11 mouse cellular contexts compared by ENCODE assay signal in the genomic region with DNA sequence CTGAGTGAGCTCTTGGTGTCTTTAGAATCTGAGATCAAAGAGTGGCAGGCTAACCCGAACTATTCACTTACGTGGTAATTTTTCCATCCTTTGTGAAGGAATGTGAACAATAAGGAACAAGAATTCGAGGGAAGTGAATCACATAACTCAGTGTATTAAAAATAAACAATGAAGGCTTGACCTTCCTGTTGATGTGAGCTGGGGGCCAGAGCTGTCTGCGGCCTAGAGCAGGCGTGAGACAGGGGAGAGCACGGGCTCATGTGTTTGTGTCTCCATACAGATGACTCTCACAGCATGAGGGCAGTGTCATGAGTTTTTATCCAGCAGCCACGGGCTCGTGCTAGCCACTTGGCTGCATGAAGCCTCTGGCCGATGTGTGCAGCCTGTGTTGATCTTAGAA. TPM values are rescaled to one million over a fixed set of nuclear protein-coding genes. Genes with fewer than 3 reads are reported as not detected.
DNase-seq lines count a peak whose midpoint lies in the region; ATAC-seq and TF ChIP-seq lines count a peak whose summit lies in the region.
"Had no signal": no experiment of that assay in that cellular context is flagged by ENCODE, and none has a peak within 500 bp of the region (broad histone marks: within the 10 kb centered on the region; RNA-seq: fewer than 3 reads in every experiment).

No protein-coding gene starts in this region.

- peak; percentile 55 for DNase-seq in heart, adult 8-10 months (ENCODE audit: low spot score)
- DNase-seq in testis, postnatal 10 days (ENCODE audit: low spot score): no peak
- DNase-seq in kidney, postnatal 36 days: peak; percentile 53 to 59
- no peak for DNase-seq in right cerebral cortex, postnatal 10 days (ENCODE audit: low spot score in 2 of 2)
- no peak for DNase-seq in ovary, postnatal 10 days (ENCODE audit: low spot score)
- no peak for DNase-seq in ovary, postnatal 14 days (ENCODE audit: low spot score)
- DNase-seq: cerebellum, adult 9-10 months had no signal

- no peaks in the 10 kb centered on the region for H3K9me3 ChIP-seq in heart, embryonic 12.5 days (replicated peaks)
- H3K9me3 ChIP-seq: liver, embryonic 15.5 days had no signal

- H3K27ac ChIP-seq in heart, embryonic 12.5 days (ENCODE audit: poor library complexity, severe bottlenecking): no peak overlapping the region
- H3K27ac ChIP-seq in testis, adult 2 months (ENCODE audit: control insufficient read depth, insufficient read depth, low read depth, low read length): peak overlapping the region; percentile 49
- H3K27ac ChIP-seq: layer of hippocampus, adult 2 months; liver, embryonic 15.5 days had no signal

- TF ChIP-seq CTCF in testis, adult 2 months (IDR thresholded peaks at IDR 0.05; ENCODE audit: control insufficient read depth, insufficient read depth, insufficient replicate concordance, low read depth, low read length): no peak

- H3K4me3 ChIP-seq in heart, embryonic 12.5 days: no peak overlapping the region
- H3K4me3 ChIP-seq in testis, adult 2 months (ENCODE audit: control insufficient read depth, low read depth, low read length): no peak overlapping the region
- H3K4me3 ChIP-seq: layer of hippocampus, adult 2 months; liver, embryonic 15.5 days had no signal

- no peak for TF ChIP-seq POLR2A in testis, adult 2 months (IDR thresholded peaks at IDR 0.05; ENCODE audit: control insufficient read depth, low read depth, low read length)

- H3K36me3 ChIP-seq in heart, embryonic 12.5 days: peaks cover 38% of the 10 kb centered on the region
- H3K36me3 ChIP-seq in testis, adult 2 months (ENCODE audit: control insufficient read depth, insufficient read depth, low read length): no peaks in the 10 kb centered on the region
- H3K36me3 ChIP-seq: liver, embryonic 15.5 days had no signal

- no peak for ATAC-seq in heart, embryonic 12.5 days (ENCODE audit: insufficient number of reproducible peaks, low FRiP score)

- no peaks in the 10 kb centered on the region for H3K27me3 ChIP-seq in heart, embryonic 12.5 days (replicated peaks)
- H3K27me3 ChIP-seq in testis, adult 2 months (ENCODE audit: control insufficient read depth, insufficient read depth, low read length): no peaks in the 10 kb centered on the region
- H3K27me3 ChIP-seq: liver, embryonic 15.5 days had no signal

- peaks cover 9% of the 10 kb centered on the region for H3K4me1 ChIP-seq in heart, embryonic 12.5 days (replicated peaks)
- H3K4me1 ChIP-seq in testis, adult 2 months (ENCODE audit: control insufficient read depth, insufficient read depth, low read length): no peaks in the 10 kb centered on the region
- H3K4me1 ChIP-seq: liver, embryonic 15.5 days had no signal

- WGBS in heart, embryonic 12.5 days: 69% methylated on average over 9 of the region's 9 CpGs

- H3K9ac ChIP-seq in heart, embryonic 12.5 days: no peak overlapping the region
- H3K9ac ChIP-seq: liver, embryonic 15.5 days had no signal

- H3K4me2 ChIP-seq in heart, embryonic 12.5 days: no peak overlapping the region
- H3K4me2 ChIP-seq: liver, embryonic 15.5 days had no signal

RNA-seq across cellular contexts. Expression of a gene that starts 54.4 kb away (rescaled TPM):
- 10 to 100 TPM; 47.1 to 58.4 (median 50.7) TPM for total RNA-seq in heart, adult 8-10 months (2022)
- polyA plus RNA-seq in heart, embryonic 12.5 days (2016; fragmentation: Nextera tagmentation; extraction: Ambion mirVana): 38.9 and 39.0 TPM in 2 replicates
- 11.1 and 11.5 TPM in 2 replicates for polyA plus RNA-seq in testis, adult 2 months (2012; rRNA removed)

Comparison
In these comparisons a context has a peak if more than half of its experiments do, and no peak if none do; other contexts are left out.
1. DNase-seq: peak in heart, adult 8-10 months (single experiment) and kidney, postnatal 36 days (2 of 2); none in testis, postnatal 10 days (single experiment), right cerebral cortex, postnatal 10 days (0 of 2), ovary, postnatal 10 days (single experiment) and ovary, postnatal 14 days (single experiment).